Mouse (Mus musculus): ENCODE data around the gene Atraid. TPM values are rescaled to one million over a fixed set of nuclear protein-coding genes. Genes with fewer than 3 reads are reported as not detected.

The Atraid gene
- polyA plus RNA-seq (2017; shearing (Covaris generic)), result 100 to 1,000 TPM in 1 of 2 experiments, 10 to 100 TPM in 1; 82.7 to 103 TPM

DNA sequence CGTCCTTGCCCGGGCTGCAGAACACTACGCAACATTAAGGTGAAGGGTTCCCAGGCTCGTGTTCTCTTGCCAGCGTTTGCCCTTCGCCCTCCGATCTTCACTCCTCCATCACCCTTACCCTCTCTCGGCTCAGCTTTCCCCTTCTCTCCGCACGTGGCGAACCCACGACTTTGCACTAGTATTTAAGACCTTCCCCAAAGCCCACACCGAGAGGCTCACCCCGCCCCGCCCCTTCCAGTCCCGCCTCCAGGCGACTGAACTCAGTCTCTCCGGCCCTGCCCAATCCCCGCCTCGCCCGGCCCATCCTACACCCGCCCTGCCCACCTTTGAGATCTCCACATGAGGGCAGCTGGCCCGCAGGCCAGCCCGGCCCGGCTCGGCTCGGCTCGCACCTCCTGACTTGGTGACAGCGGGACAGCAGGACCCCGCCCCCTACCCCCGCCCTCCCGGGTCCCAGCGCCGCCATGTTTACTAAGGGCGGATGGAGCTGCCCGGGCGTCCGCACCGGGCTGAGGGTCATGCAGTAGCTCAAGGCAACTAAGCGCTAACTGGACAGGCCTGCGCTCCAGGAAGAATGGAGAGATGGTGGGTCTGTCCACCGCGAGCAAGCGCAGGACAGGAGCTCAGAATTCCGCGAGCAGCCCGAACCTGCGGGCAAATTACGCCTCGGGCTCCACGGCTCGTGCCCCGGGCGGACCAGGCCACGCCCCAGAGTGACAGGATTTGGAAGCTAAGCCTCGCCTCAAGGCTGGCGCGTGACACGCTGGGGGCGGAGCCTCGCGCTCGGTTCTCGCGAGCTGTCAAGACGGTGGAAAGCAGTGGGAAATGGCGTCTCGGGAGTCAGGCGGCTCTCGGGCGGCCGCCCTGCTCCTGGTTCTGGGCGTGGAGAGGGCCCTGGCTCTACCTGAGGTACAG, at the start of gene Atraid:
Atraid (plus strand) TSS at position 465 of the 915 bp plus-strand sequence.

DNA sequence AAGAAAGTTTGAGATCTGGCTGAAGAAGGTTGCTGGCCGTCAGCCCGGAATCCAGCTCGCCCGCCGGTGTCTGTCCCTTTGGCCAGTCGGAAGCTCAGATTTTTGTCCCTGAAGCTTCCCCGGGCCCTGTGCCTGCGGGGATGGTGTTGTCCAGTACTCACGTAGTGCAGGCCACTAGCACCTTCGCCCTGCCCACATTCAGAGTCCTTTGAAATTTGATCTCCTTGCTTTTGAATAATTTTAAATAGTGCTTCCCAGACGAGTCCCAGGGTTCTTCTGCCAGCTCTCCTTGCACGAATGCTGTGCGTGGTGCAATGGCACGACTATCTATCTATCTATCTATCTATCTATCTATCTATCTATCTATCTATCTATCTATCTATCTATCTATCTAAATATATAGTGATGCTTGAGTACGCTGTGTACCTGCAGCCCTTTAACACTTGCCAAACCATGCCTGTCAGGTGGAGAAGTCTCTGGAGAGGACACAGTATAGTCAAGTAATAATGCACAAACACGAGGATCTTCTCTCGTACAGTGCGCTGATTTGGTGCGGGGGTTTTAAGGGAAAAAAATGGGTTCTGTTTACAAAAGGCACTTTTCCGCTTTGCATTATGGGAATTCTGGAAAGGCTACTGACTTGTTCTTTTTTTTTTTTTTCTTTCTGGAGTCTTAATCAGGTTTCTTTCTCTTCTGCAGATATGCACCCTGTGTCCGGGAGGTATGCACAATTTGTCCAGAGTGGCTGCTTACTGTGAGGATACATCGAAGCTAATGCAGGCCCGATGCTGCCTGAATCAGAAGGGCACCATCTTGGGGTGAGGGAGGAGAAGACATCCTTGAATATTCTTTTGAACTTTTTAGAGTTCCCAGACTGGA, 890 bp downstream of the Atraid start, which contains the start of gene Slc5a6:
Slc5a6 (minus strand) TSS at position 162 of the 879 bp plus-strand sequence.

DNA sequence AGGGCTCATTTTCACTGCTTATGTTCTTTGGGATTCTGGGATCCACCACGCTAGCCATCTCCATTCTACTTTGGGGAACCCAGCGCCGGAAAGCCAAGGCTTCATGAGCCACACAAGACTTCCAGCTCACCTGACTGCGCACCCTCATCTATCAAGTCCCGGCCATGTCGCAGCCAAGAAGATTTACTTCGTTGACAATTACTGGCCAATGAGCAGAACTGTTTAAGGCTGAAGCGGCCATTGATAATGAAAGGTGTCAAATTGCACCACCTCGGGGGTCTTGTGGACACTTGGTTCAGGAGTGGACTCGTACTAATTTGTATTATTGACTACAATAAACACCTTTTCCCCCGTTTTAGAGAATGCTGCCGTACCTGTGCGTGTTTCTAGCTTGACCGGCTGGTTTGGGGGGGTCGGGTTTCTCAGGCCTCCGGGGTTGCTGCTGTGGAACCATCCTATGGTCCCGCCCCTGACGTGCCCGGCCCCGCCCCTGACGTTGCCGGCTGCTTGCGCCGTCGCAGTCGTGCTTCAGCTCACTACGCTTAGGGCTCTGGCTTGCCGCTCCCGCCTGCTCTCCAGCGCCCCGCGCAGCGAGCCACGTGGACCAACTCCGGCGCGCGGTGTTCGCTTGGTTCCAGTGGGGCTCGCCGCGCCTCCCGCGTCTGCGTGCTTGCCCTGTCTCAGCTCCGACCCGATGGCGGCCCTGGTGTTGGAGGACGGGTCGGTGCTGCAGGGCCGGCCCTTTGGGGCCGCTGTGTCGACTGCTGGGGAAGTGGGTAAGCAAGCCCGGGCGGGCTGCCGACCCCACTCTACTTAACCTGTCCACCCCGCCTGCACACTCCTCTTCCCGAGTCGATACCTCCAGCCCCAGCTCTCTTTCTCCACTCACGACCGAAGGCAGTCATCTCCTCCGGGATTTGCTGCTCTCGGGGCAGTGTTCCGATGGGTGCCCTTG, 6.4 kb downstream of the Atraid start, which contains the start of gene Cad:
Cad (plus strand) TSS at position 520 of the 955 bp plus-strand sequence.

Other genes starting within 250 kb of the Atraid start
- gene Mapre3, start 233.7 kb upstream of the Atraid start, polyA plus RNA-seq (2017; shearing (Covaris generic)), result 10 to 100 TPM in 1 of 2 experiments, 1 to 10 TPM in 1; 6.2 to 12.6 TPM
- gene Tmem214, start 180.3 kb upstream of the Atraid start, polyA plus RNA-seq (2017; shearing (Covaris generic)), result 10 to 100 TPM; 57.3 to 93.7 TPM
- gene Agbl5, start 159.6 kb upstream of the Atraid start, polyA plus RNA-seq (2017; shearing (Covaris generic)), result 10 to 100 TPM; 12.0 to 16.1 TPM
- gene Ost4, start 140.5 kb upstream of the Atraid start, polyA plus RNA-seq (2017; shearing (Covaris generic)), result 100 to 1,000 TPM; 284 to 306 TPM
- 1 to 10 TPM; 1.4 to 5.3 TPM for gene Emilin1, start 134.9 kb upstream of the Atraid start, polyA plus RNA-seq (2017; shearing (Covaris generic))
- 10 to 100 TPM; 18.1 to 36.3 TPM for gene Khk, start 126.9 kb upstream of the Atraid start, polyA plus RNA-seq (2017; shearing (Covaris generic))
- under 1 TPM in 1 of 2 experiments, not detected in 1; 0.22 TPM for gene Cgref1, start 102.7 kb upstream of the Atraid start, polyA plus RNA-seq (2017; shearing (Covaris generic))
- gene Preb, start 88.0 kb upstream of the Atraid start, polyA plus RNA-seq (2017; shearing (Covaris generic)), result 100 to 1,000 TPM; 191 to 210 TPM
- gene Tcf23, start 79.7 kb upstream of the Atraid start, polyA plus RNA-seq (2017; shearing (Covaris generic)), result not detected
- gene Slc5a6, start 612 bp downstream of the Atraid start, polyA plus RNA-seq (2017; shearing (Covaris generic)), result 10 to 100 TPM in 1 of 2 experiments, 1 to 10 TPM in 1; 7.0 to 10.5 TPM
- gene Cad, start 6.5 kb downstream of the Atraid start, polyA plus RNA-seq (2017; shearing (Covaris generic)), result 10 to 100 TPM; 21.6 to 30.3 TPM
- gene Dnajc5g, start 58.0 kb downstream of the Atraid start, polyA plus RNA-seq (2017; shearing (Covaris generic)), result not detected
- 1 to 10 TPM in 1 of 2 experiments, under 1 TPM in 1; 0.29 to 2.5 TPM for gene Slc30a3, start 59.9 kb downstream of the Atraid start, polyA plus RNA-seq (2017; shearing (Covaris generic))
- not detected for gene Trim54, start 68.4 kb downstream of the Atraid start, polyA plus RNA-seq (2017; shearing (Covaris generic))
- not detected for gene Ucn, start 90.5 kb downstream of the Atraid start, polyA plus RNA-seq (2017; shearing (Covaris generic))
- 10 to 100 TPM; 38.8 to 51.5 TPM for gene Mpv17, start 105.9 kb downstream of the Atraid start, polyA plus RNA-seq (2017; shearing (Covaris generic))
- gene Gm29609, start 131.6 kb downstream of the Atraid start, polyA plus RNA-seq (2017; shearing (Covaris generic)), result 1 to 10 TPM; 1.7 to 2.4 TPM
- 10 to 100 TPM; 73.6 to 89.2 TPM for gene Gtf3c2, start 131.8 kb downstream of the Atraid start, polyA plus RNA-seq (2017; shearing (Covaris generic))
- 100 to 1,000 TPM; 120 to 152 TPM for gene Snx17, start 144.9 kb downstream of the Atraid start, polyA plus RNA-seq (2017; shearing (Covaris generic))
- 10 to 100 TPM; 71.7 to 76.4 TPM for gene Eif2b4, start 145.1 kb downstream of the Atraid start, polyA plus RNA-seq (2017; shearing (Covaris generic))
- 10 to 100 TPM; 25.1 to 30.7 TPM for gene Zfp513, start 154.0 kb downstream of the Atraid start, polyA plus RNA-seq (2017; shearing (Covaris generic))
- gene Ppm1g, start 172.4 kb downstream of the Atraid start, polyA plus RNA-seq (2017; shearing (Covaris generic)), result 100 to 1,000 TPM; 130 to 173 TPM
- 100 to 1,000 TPM; 183 to 222 TPM for gene Nrbp1, start 192.6 kb downstream of the Atraid start, polyA plus RNA-seq (2017; shearing (Covaris generic))
- 1 to 10 TPM in 1 of 2 experiments, under 1 TPM in 1; 0.40 to 1.1 TPM for gene Gm9970, start 192.9 kb downstream of the Atraid start, polyA plus RNA-seq (2017; shearing (Covaris generic))
- 10 to 100 TPM; 42.9 to 53.5 TPM for gene Krtcap3, start 203.4 kb downstream of the Atraid start, polyA plus RNA-seq (2017; shearing (Covaris generic))
- gene Ift172, start 242.8 kb downstream of the Atraid start, polyA plus RNA-seq (2017; shearing (Covaris generic)), result 10 to 100 TPM in 1 of 2 experiments, 1 to 10 TPM in 1; 6.7 to 10.3 TPM
- gene Fndc4, start 247.8 kb downstream of the Atraid start, polyA plus RNA-seq (2017; shearing (Covaris generic)), result under 1 TPM; 0.16 to 0.71 TPM
- under 1 TPM; 0.07 to 0.99 TPM for gene Gckr, start 249.1 kb downstream of the Atraid start, polyA plus RNA-seq (2017; shearing (Covaris generic))

All from inflammation-experienced regulatory T-cells (primary cell).